In the genomic region with DNA sequence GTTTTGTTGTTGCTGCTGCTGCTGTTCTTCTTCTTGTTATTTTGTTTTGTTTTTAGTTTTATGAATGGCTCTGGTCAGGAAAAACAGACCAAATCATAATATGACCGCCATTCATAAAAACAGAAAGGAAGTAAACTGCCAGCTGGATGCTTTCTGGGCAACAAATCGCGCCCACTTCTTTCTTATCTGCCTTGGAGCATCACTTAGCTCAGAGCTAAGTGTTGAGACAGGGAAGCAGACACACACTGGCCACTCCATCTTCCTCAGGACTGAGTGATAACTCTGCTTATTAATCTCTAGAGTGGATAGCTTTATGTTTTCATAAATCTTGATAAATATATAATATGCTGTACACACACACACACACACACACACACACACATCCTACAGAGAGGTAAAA, we compare ENCODE assay signal across 8 mouse cellular contexts.
DNase-seq lines count a peak whose midpoint lies in the region; ATAC-seq lines count a peak whose summit lies in the region.
"Had no signal": no experiment of that assay in that cellular context is flagged by ENCODE, and none has a peak within 500 bp of the region (broad histone marks: within the 10 kb centered on the region; RNA-seq: fewer than 3 reads in every experiment).

No protein-coding gene starts in this region.

- no peak overlapping the region for H3K4me2 ChIP-seq in hindbrain, embryonic 11.5 days (replicated peaks; ENCODE audit: low read depth, low read length)
- no peak overlapping the region for H3K4me2 ChIP-seq in midbrain, embryonic 16.5 days (ENCODE audit: low read length)
- H3K4me2 ChIP-seq in midbrain, embryonic 14.5 days (ENCODE audit: low read length) = no peak overlapping the region
- H3K4me2 ChIP-seq in hindbrain, embryonic 15.5 days = peak overlapping the region; percentile 29

- DNase-seq in hindbrain, embryonic 11.5 days (ENCODE audit: low spot score) = no peak
- DNase-seq in hindbrain, embryonic 10.5 days (ENCODE audit: low spot score) = no peak
- no peak for DNase-seq in midbrain, embryonic 14.5 days
- DNase-seq in right cerebral cortex, adult 18-20 months = no peak
- no peak for DNase-seq in left cerebral cortex, postnatal 4 days
- DNase-seq: thymus, postnatal 25 days had no signal

- intact Hi-C loops in left cerebral cortex, postnatal 4 days (cut with DNase I) = no loop called here

- H3K4me3 ChIP-seq in hindbrain, embryonic 11.5 days (ENCODE audit: low read depth, low read length) = no peak overlapping the region
- no peak overlapping the region for H3K4me3 ChIP-seq in hindbrain, embryonic 10.5 days
- no peak overlapping the region for H3K4me3 ChIP-seq in midbrain, embryonic 16.5 days (ENCODE audit: low read depth, low read length)
- no peak overlapping the region for H3K4me3 ChIP-seq in midbrain, embryonic 14.5 days (replicated peaks; ENCODE audit: low read depth, low read length)
- H3K4me3 ChIP-seq in hindbrain, embryonic 15.5 days = no peak overlapping the region

- no peak overlapping the region for H3K9ac ChIP-seq in hindbrain, embryonic 11.5 days (ENCODE audit: low read depth, low read length)
- H3K9ac ChIP-seq in midbrain, embryonic 16.5 days (ENCODE audit: low read depth, low read length) = no peak overlapping the region
- no peak overlapping the region for H3K9ac ChIP-seq in midbrain, embryonic 14.5 days (replicated peaks; ENCODE audit: low read length)
- no peak overlapping the region for H3K9ac ChIP-seq in hindbrain, embryonic 15.5 days

- no peaks in the 10 kb centered on the region for H3K27me3 ChIP-seq in hindbrain, embryonic 11.5 days (ENCODE audit: control insufficient read depth, insufficient read depth, low read length)
- H3K27me3 ChIP-seq in hindbrain, embryonic 10.5 days (ENCODE audit: insufficient read depth, poor library complexity, severe bottlenecking) = no peaks in the 10 kb centered on the region
- H3K27me3 ChIP-seq in midbrain, embryonic 16.5 days (ENCODE audit: control insufficient read depth, insufficient read depth, low read depth, low read length) = no peaks in the 10 kb centered on the region
- no peaks in the 10 kb centered on the region for H3K27me3 ChIP-seq in midbrain, embryonic 14.5 days (ENCODE audit: control insufficient read depth, insufficient read depth, low read length)
- H3K27me3 ChIP-seq in hindbrain, embryonic 15.5 days = no peaks in the 10 kb centered on the region

- 92% methylated on average over 3 of the region's 3 CpGs for WGBS in hindbrain, embryonic 11.5 days
- 90% methylated on average over 3 of the region's 3 CpGs for WGBS in hindbrain, embryonic 10.5 days
- 63% methylated on average over 3 of the region's 3 CpGs for WGBS in midbrain, embryonic 16.5 days
- WGBS in midbrain, embryonic 14.5 days = 80% methylated on average over 3 of the region's 3 CpGs
- WGBS in hindbrain, embryonic 15.5 days = 47% methylated on average over 3 of the region's 3 CpGs

- H3K27ac ChIP-seq in hindbrain, embryonic 11.5 days (ENCODE audit: low read depth, low read length) = 0 out of 2 replicates have a peak overlapping the region, but pooled peaks have one; percentile 18
- no peak overlapping the region; the same call in 1 of the 2 replicates for H3K27ac ChIP-seq in hindbrain, embryonic 10.5 days
- H3K27ac ChIP-seq in midbrain, embryonic 16.5 days (ENCODE audit: low read length) = no peak overlapping the region
- H3K27ac ChIP-seq in midbrain, embryonic 14.5 days (replicated peaks; ENCODE audit: low read depth, low read length) = no peak overlapping the region
- peak overlapping the region; percentile 23; the same call in 1 of the 2 replicates for H3K27ac ChIP-seq in hindbrain, embryonic 15.5 days (replicated peaks)

- no peaks in the 10 kb centered on the region for H3K4me1 ChIP-seq in hindbrain, embryonic 11.5 days (replicated peaks; ENCODE audit: control insufficient read depth, insufficient read depth, low read length)
- peaks cover 27% of the 10 kb centered on the region for H3K4me1 ChIP-seq in hindbrain, embryonic 10.5 days (replicated peaks)
- 0 out of 2 replicates have a peak, but pooled peaks cover 3% of the 10 kb centered on the region for H3K4me1 ChIP-seq in midbrain, embryonic 16.5 days (ENCODE audit: control insufficient read depth, insufficient read depth, low read length)
- H3K4me1 ChIP-seq in midbrain, embryonic 14.5 days (ENCODE audit: control insufficient read depth, insufficient read depth, low read length) = 0 out of 2 replicates have a peak, but pooled peaks cover 8% of the 10 kb centered on the region
- H3K4me1 ChIP-seq in hindbrain, embryonic 15.5 days (replicated peaks) = peaks cover 23% of the 10 kb centered on the region

- no peaks in the 10 kb centered on the region for H3K9me3 ChIP-seq in hindbrain, embryonic 11.5 days (ENCODE audit: control insufficient read depth, low read length)
- no peaks in the 10 kb centered on the region for H3K9me3 ChIP-seq in hindbrain, embryonic 10.5 days
- H3K9me3 ChIP-seq in midbrain, embryonic 16.5 days (replicated peaks; ENCODE audit: control insufficient read depth, low read length, poor library complexity, severe bottlenecking) = no peaks in the 10 kb centered on the region
- no peaks in the 10 kb centered on the region for H3K9me3 ChIP-seq in midbrain, embryonic 14.5 days (ENCODE audit: control insufficient read depth, low read length)
- no peaks in the 10 kb centered on the region for H3K9me3 ChIP-seq in hindbrain, embryonic 15.5 days

- no peaks in the 10 kb centered on the region for H3K36me3 ChIP-seq in hindbrain, embryonic 11.5 days (ENCODE audit: control insufficient read depth, insufficient read depth, low read length)
- H3K36me3 ChIP-seq in hindbrain, embryonic 10.5 days = peaks cover 36% of the 10 kb centered on the region
- H3K36me3 ChIP-seq in midbrain, embryonic 16.5 days (ENCODE audit: control insufficient read depth, insufficient read depth, low read length) = no peaks in the 10 kb centered on the region
- H3K36me3 ChIP-seq in midbrain, embryonic 14.5 days (ENCODE audit: control insufficient read depth, insufficient read depth, low read length) = no peaks in the 10 kb centered on the region
- H3K36me3 ChIP-seq in hindbrain, embryonic 15.5 days = no peaks in the 10 kb centered on the region

- no peak for ATAC-seq in hindbrain, embryonic 11.5 days (ENCODE audit: low FRiP score)
- peak; percentile 55; the same call in 1 of the 2 replicates for ATAC-seq in midbrain, embryonic 16.5 days
- no peak for ATAC-seq in midbrain, embryonic 14.5 days (ENCODE audit: low FRiP score, low TSS enrichment)
- ATAC-seq in hindbrain, embryonic 15.5 days (ENCODE audit: low FRiP score, low read depth) = no peak

Comparison
In these comparisons a context has a peak if more than half of its experiments do, and no peak if none do; other contexts are left out.
1. H3K27ac ChIP-seq: peak in hindbrain, embryonic 11.5 days (single experiment) and hindbrain, embryonic 15.5 days (single experiment); none in hindbrain, embryonic 10.5 days (single experiment), midbrain, embryonic 16.5 days (single experiment) and midbrain, embryonic 14.5 days (single experiment).